Mouse (Mus musculus) forebrain, embryonic 10.5 days (tissue): ENCODE results near the gene 3110082J24Rik. TPM values are rescaled to one million over a fixed set of nuclear protein-coding genes. Genes with fewer than 3 reads are reported as not detected.

Source experiments
- DNase-seq: peaks from one replicate; pipeline ENCODE4 v3.0.0-alpha.2; 2017; ENCODE audit warnings: low spot score; ENCODE audit errors: extremely low spot score
- H3K27ac ChIP-seq: fragments of 300-500 bp; sonication (generic); 2 replicates; pipeline ENCODE4 v1.5.1; 2016; ENCODE audit warnings: mild to moderate bottlenecking
- H3K27me3 ChIP-seq: fragments of 300-500 bp; sonication (generic); 2 replicates; pipeline ENCODE4 v1.6.1; 2016; ENCODE audit warnings: mild to moderate bottlenecking; ENCODE audit not compliant: poor library complexity, severe bottlenecking
- H3K36me3 ChIP-seq: fragments of 300-500 bp; sonication (generic); replicated peaks from 2 replicates; pipeline ENCODE4 v1.6.1; 2016; ENCODE audit warnings: mild to moderate bottlenecking, moderate library complexity
- H3K4me1 ChIP-seq: fragments of 300-500 bp; sonication (generic); 2 replicates; pipeline ENCODE4 v1.6.1; 2016
- H3K4me3 ChIP-seq: fragments of 300-500 bp; sonication (generic); 2 replicates; pipeline ENCODE4 v1.5.1; 2016; ENCODE audit warnings: mild to moderate bottlenecking, moderate library complexity
- H3K9me3 ChIP-seq: fragments of 300-500 bp; sonication (generic); 2 replicates; pipeline ENCODE4 v1.6.1; 2016; ENCODE audit warnings: mild to moderate bottlenecking, moderate library complexity
- WGBS: fragments of 180-500 bp; shearing (Covaris S2); methylation state at CpG from one replicate; pipeline ENCODE4 v1.1.7; 2016; 5-methylcytosine and 5-hydroxymethylcytosine counted together
- polyA plus RNA-seq: library from polyadenylated mRNA; unstranded; fragments of >200 nt; fragmentation: Nextera tagmentation; extraction: Ambion mirVana; gene quantifications from 2 replicates; pipeline ENCODE4 v1.2.1, GENCODE M21; 2016

Gene 3110082J24Rik
- 1.1 and 1.3 TPM in 2 replicates for polyA plus RNA-seq

GRCm38 (mm10) chr5:30105668-30106300 is at the start of gene 3110082J24Rik:
TSS of gene 3110082J24Rik (minus strand) at chr5:30106086.
- H3K4me1 ChIP-seq: peaks cover 61% of the 10 kb centered on the region
- no peaks in the 10 kb centered on the region for H3K36me3 ChIP-seq
- peaks cover 83% of the 10 kb centered on the region for H3K27me3 ChIP-seq
- no peaks in the 10 kb centered on the region for H3K9me3 ChIP-seq
- H3K4me3 ChIP-seq: peak within 1 kb of the TSS; percentile 67
- H3K27ac ChIP-seq: peak within 1 kb of the TSS; percentile 85
- under 1% methylated on average over 29 of the region's 29 CpGs for WGBS
- peak; percentile 43 for DNase-seq

DNA sequence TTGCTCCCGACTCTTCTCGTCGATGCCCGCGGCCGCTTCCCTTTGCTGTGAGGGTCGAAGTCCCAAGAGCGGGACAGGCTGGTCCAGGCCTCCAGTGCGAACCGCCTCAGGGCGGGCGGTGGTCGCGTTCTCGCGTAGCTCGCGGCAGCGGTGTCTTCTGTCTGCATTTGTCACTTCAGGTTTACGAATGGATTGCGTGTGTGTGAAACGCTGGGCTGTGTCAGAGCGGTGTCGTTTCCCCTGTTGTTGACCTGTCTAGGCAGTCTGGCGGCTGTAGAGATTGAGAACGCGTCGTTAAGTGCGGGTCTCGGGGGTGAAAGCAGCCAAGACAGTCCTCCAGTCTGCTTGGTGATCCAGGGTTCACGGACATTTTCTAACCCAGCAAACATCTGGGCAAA is 49.5 kb upstream of the 3110082J24Rik start:
- no peaks in the 10 kb centered on the region for H3K27me3 ChIP-seq
- peak overlapping the region; percentile 99 for H3K27ac ChIP-seq
- H3K36me3 ChIP-seq: 0 out of 2 replicates have a peak, but pooled peaks cover 2% of the 10 kb centered on the region
- no peaks in the 10 kb centered on the region for H3K9me3 ChIP-seq
- DNase-seq: no peak
- H3K4me1 ChIP-seq: peaks cover 32% of the 10 kb centered on the region
- under 1% methylated on average over 31 of the region's 31 CpGs for WGBS
- H3K4me3 ChIP-seq: peak overlapping the region; percentile 89

DNA sequence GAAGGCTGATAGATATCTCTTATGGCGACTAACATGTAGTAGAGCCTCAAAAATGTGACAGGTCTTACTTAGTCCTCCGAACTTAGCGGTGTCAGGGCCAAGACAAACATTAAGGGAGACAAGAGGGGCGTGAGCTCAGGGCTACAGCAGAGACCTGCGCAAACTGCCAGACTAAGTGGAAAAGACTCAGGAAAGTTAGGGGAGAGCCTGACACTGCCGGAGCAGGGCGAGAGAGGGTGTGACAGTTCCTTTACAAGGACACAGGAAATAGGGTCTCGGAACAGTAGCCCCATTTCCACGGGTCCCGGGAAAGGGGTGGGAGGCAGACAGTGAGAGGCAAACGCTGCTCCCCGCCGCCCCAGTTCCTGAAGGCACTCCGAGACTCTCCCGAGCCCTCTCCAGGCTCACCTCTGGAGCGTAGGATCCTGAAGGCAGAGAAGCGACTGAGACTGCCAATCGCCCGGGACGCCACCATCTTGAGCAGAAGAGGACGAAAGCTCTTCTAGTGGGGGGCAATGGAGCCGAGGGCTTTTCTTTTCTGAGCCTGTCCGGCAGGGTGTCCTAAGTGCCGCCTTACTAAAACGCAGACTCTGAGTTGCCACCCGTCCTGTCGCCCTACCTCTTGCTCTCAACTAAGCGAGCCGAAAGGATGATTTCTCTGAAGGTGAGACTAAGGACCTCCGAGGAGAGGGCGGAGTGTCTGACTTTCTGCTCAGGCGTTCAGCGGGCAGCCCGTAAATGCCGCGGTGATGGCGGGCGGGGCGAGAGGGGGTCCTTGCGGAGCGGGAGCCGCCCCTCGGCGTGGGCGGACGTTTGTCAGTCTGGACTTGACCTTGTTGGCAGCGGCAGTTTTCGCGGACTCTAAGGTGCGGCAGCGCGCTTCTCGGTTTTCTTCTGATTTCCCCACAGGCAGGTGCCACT is 48.8 kb upstream of the 3110082J24Rik start, which contains the start of the genes Hadha and Hadhb:
Hadha (minus strand) TSS at position 689 of the 921 bp plus-strand sequence.
Hadhb (plus strand) TSS at position 775 of the 921 bp plus-strand sequence.
- H3K9me3 ChIP-seq: no peaks in the 10 kb centered on the region
- H3K27ac ChIP-seq: peak within 1 kb of the TSS; percentile 99
- no peaks in the 10 kb centered on the region for H3K27me3 ChIP-seq
- WGBS: under 1% methylated on average over 53 of the region's 53 CpGs
- 0 out of 2 replicates have a peak, but pooled peaks cover 2% of the 10 kb centered on the region for H3K36me3 ChIP-seq
- peak; percentile 91 for DNase-seq
- H3K4me3 ChIP-seq: peak within 1 kb of the TSS; percentile 89
- H3K4me1 ChIP-seq: peaks cover 36% of the 10 kb centered on the region

GRCm38 (mm10) chr5:30154013-30154412 is 48.1 kb upstream of the 3110082J24Rik start:
- no peaks in the 10 kb centered on the region for H3K9me3 ChIP-seq
- 27% methylated on average over 4 of the region's 4 CpGs for WGBS
- H3K4me1 ChIP-seq: peaks cover 36% of the 10 kb centered on the region
- H3K4me3 ChIP-seq: peak overlapping the region; percentile 89
- peak overlapping the region; percentile 99; the same call in 1 of the 2 replicates for H3K27ac ChIP-seq
- DNase-seq: no peak
- no peaks in the 10 kb centered on the region for H3K27me3 ChIP-seq
- 0 out of 2 replicates have a peak, but pooled peaks cover 5% of the 10 kb centered on the region for H3K36me3 ChIP-seq

DNA sequence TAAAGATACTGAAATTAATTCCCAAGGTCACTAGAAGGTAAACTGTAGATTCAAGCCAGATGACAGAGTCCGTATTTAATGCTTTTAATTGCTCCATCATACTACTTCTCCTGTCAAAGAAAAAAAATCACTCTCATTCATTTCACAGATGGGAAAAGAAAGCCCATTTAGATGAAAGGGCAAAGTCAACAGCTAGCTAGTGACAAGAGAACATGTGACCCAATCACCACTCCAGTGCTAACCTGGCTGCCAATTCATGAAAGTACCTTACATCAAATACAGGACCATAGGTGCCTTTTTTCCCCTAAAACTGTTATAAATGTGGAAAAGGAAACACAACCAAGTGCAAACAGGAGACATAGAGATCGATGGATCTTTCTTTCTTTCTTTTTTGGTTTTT is 47.3 kb upstream of the 3110082J24Rik start:
- H3K9me3 ChIP-seq: no peaks in the 10 kb centered on the region
- H3K27me3 ChIP-seq: no peaks in the 10 kb centered on the region
- no peak overlapping the region for H3K27ac ChIP-seq
- DNase-seq: no peak
- WGBS: 91% methylated on average over 2 of the region's 2 CpGs
- no peak overlapping the region for H3K4me3 ChIP-seq
- H3K36me3 ChIP-seq: 0 out of 2 replicates have a peak, but pooled peaks cover 3% of the 10 kb centered on the region
- H3K4me1 ChIP-seq: peaks cover 36% of the 10 kb centered on the region

DNA sequence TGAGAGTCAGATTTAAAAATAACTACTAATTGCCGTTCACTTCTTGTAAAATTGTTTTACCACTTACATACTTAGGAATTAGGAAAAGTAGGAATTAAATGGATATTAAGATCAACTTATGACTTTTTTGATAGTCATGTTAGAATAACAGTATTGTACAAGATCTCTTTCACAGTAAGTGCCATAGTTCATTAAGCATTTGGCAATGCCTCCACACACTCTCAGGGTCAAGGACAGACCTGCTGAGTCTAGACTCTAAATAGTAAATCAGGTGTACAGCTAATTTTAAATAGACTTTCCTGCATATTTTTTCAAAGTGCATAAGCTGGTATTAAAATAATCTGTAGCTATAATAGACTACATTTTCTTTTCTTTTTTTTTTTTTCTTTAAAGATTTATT is 46.5 kb upstream of the 3110082J24Rik start:
- 92% methylated on average over 1 of the region's 1 CpGs for WGBS
- no peak overlapping the region for H3K4me3 ChIP-seq

GRCm38 (mm10) chr5:30152007-30152406 is 46.1 kb upstream of the 3110082J24Rik start:
- Histone ChIP-seq H3K27me3 (no peaks in the 10 kb centered on the region), H3K4me1 (peaks cover 35% of the 10 kb centered on the region), H3K4me3 (no peak overlapping the region), H3K36me3 (peaks cover 3% of the 10 kb centered on the region; the same call in 1 of the 2 replicates), H3K9me3 (no peaks in the 10 kb centered on the region), H3K27ac (no peak overlapping the region)
- no peak for DNase-seq
- 65% methylated on average over 4 of the region's 4 CpGs for WGBS

More for the DNA sequence above, 46.5 kb upstream of the 3110082J24Rik start:
- 0 out of 2 replicates have a peak, but pooled peaks cover 3% of the 10 kb centered on the region for H3K36me3 ChIP-seq
- DNase-seq: no peak
- no peaks in the 10 kb centered on the region for H3K9me3 ChIP-seq
- no peak overlapping the region for H3K27ac ChIP-seq
- no peaks in the 10 kb centered on the region for H3K27me3 ChIP-seq
- peaks cover 36% of the 10 kb centered on the region for H3K4me1 ChIP-seq

DNA sequence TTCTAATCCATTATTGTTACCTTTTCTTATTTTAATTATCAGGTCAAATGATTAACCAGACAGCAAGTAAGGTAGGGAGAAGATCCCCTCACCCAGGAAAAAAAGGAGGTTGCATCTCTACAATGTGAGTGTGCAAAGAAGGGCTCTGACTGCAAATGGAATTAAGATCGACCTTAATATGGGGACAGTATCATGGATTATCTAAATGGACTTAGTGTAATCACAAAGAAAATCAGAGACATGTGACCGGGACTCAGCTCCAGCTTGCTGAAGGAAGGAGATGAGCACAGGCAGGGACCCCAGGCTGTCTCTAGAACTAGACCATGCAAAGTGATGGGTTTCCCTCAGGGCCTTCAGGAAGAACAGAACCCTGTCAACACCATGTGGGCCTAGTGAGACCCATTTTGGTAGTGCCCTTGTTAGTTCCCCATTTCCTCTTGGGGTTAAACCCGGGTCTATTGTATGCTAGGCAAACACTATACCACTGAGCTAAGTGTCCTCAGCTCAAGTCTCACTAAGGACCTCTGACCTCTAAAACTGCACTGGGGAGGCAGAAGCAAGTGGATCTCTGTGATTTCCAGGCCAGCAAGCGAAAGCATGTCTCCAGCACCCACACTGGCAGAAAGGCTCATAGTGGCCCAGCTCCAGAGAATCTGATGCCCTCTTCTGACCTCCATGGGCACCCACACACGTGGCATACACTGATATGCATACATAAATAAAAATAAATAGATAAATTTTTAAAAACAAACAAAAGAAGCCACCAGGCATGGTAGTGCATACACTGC is 42.4 kb upstream of the 3110082J24Rik start:
- peaks cover 19% of the 10 kb centered on the region for H3K4me1 ChIP-seq
- H3K9me3 ChIP-seq: no peaks in the 10 kb centered on the region
- peaks cover 36% of the 10 kb centered on the region for H3K36me3 ChIP-seq
- no peak overlapping the region for H3K4me3 ChIP-seq
- WGBS: 91% methylated on average over 5 of the region's 5 CpGs
- no peak overlapping the region for H3K27ac ChIP-seq
- no peak for DNase-seq
- no peaks in the 10 kb centered on the region for H3K27me3 ChIP-seq

DNA sequence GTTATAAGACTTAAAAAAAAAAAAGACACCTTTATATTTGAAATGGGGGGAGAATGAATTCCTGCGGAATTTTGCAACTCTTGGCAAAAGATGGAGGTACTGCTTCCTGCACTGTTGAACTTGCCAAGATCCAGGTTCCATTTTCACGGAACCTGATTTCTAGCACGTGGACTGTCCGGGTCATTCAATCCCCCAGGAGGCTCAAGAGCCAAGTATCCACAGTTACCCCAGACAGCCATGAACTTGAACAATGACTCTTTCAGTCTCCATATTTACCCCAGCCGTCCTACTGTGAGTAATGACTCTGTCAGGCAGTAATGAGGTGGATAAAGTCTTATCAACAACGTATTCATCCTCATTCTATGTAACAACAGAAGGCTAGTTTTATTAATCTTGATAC is 40.6 kb upstream of the 3110082J24Rik start:
- H3K4me3 ChIP-seq: no peak overlapping the region
- peaks cover 54% of the 10 kb centered on the region for H3K36me3 ChIP-seq
- no peaks in the 10 kb centered on the region for H3K9me3 ChIP-seq
- no peak for DNase-seq
- H3K27me3 ChIP-seq: no peaks in the 10 kb centered on the region
- peaks cover 8% of the 10 kb centered on the region for H3K4me1 ChIP-seq
- WGBS: 89% methylated on average over 6 of the region's 6 CpGs
- H3K27ac ChIP-seq: no peak overlapping the region

- DNase-seq: no peak
- peaks cover 91% of the 10 kb centered on the region for H3K36me3 ChIP-seq
- no peak overlapping the region for H3K27ac ChIP-seq
- WGBS: 93% methylated on average over 4 of the region's 4 CpGs
- H3K27me3 ChIP-seq: no peaks in the 10 kb centered on the region
- H3K4me3 ChIP-seq: no peak overlapping the region
- H3K9me3 ChIP-seq: no peaks in the 10 kb centered on the region
- no peaks in the 10 kb centered on the region for H3K4me1 ChIP-seq
Measured at GRCm38 (mm10) chr5:30138193-30138592, 32.3 kb upstream of the 3110082J24Rik start.

- WGBS: 90% methylated on average over 9 of the region's 9 CpGs
- Histone ChIP-seq H3K27me3 (no peaks in the 10 kb centered on the region), H3K27ac (no peak overlapping the region), H3K36me3 (peaks cover 90% of the 10 kb centered on the region), H3K9me3 (no peaks in the 10 kb centered on the region), H3K4me3 (no peak overlapping the region), H3K4me1 (no peaks in the 10 kb centered on the region)
- no peak for DNase-seq
Measured at GRCm38 (mm10) chr5:30137271-30137670, 31.4 kb upstream of the 3110082J24Rik start.

GRCm38 (mm10) chr5:30135711-30136231 is 29.9 kb upstream of the 3110082J24Rik start:
- Histone ChIP-seq H3K4me3 (no peak overlapping the region), H3K36me3 (peaks cover 87% of the 10 kb centered on the region), H3K9me3 (no peaks in the 10 kb centered on the region), H3K27me3 (no peaks in the 10 kb centered on the region), H3K4me1 (no peaks in the 10 kb centered on the region), H3K27ac (no peak overlapping the region)
- WGBS: 94% methylated on average over 11 of the region's 11 CpGs
- no peak for DNase-seq
